Mouse (Mus musculus) gastrocnemius, adult 8-10 months (tissue): ENCODE measurements at regions not wholly inside any gene's neighbourhood (a gene's known extent, or its start where the extent isn't known, plus 50 kb on each side); places are given as distances from the start of the nearest gene placed in this dataset.

Experiments used
- DNase-seq, 2 experiments: peaks; one replicate each; pipeline ENCODE4 v3.0.0; 2022; ENCODE audit warnings: low spot score in 2 of 2

- no peak for DNase-seq
These were observed 1130.1 kb upstream of the Cited2 start for GRCm38 (mm10) chr10:16592870-16593269.

GRCm38 (mm10) chr10:16600041-16600440 is 1123.0 kb upstream of the Cited2 start:
- DNase-seq, result no peak

- DNase-seq, result no peak
These were observed 1122.3 kb upstream of the Cited2 start for GRCm38 (mm10) chr10:16600551-16601224.

- DNase-seq, result no peak
These were observed 1121.8 kb upstream of the Cited2 start for GRCm38 (mm10) chr10:16601225-16601595.

- DNase-seq, result no peak
These were observed 1114.7 kb upstream of the Cited2 start for GRCm38 (mm10) chr10:16608339-16608738.

GRCm38 (mm10) chr10:16618752-16619151 is 1104.3 kb upstream of the Cited2 start:
- no peak for DNase-seq

GRCm38 (mm10) chr10:16619584-16619983 is 1103.4 kb upstream of the Cited2 start:
- no peak for DNase-seq

- no peak for DNase-seq
These were observed 1102.0 kb upstream of the Cited2 start for GRCm38 (mm10) chr10:16620804-16621559.

GRCm38 (mm10) chr10:16622821-16623220 is 1100.2 kb upstream of the Cited2 start:
- no peak for DNase-seq

- DNase-seq, result no peak
These were observed 1089.8 kb upstream of the Cited2 start for GRCm38 (mm10) chr10:16633236-16633635.

GRCm38 (mm10) chr10:16635463-16635862 is 1087.6 kb upstream of the Cited2 start:
- no peak for DNase-seq

GRCm38 (mm10) chr10:16637006-16637405 is 1086.0 kb upstream of the Cited2 start:
- DNase-seq, result peak; percentile 9 to 11

- no peak for DNase-seq
These were observed 1084.9 kb upstream of the Cited2 start for GRCm38 (mm10) chr10:16638111-16638510.

- DNase-seq, result no peak
These were observed 1082.9 kb upstream of the Cited2 start for GRCm38 (mm10) chr10:16640136-16640535.

- no peak for DNase-seq
These were observed 1072.9 kb upstream of the Cited2 start for GRCm38 (mm10) chr10:16650120-16650519.

GRCm38 (mm10) chr10:16652450-16652849 is 1070.6 kb upstream of the Cited2 start:
- DNase-seq, result no peak

GRCm38 (mm10) chr10:16664483-16664882 is 1058.5 kb upstream of the Cited2 start:
- DNase-seq, result no peak

- no peak for DNase-seq
These were observed 1052.7 kb upstream of the Cited2 start for GRCm38 (mm10) chr10:16670286-16670685.

GRCm38 (mm10) chr10:16681001-16681400 is 1042.0 kb upstream of the Cited2 start:
- no peak for DNase-seq

GRCm38 (mm10) chr10:16685352-16685751 is 1037.7 kb upstream of the Cited2 start:
- DNase-seq, result no peak

- no peak for DNase-seq
These were observed 1016.0 kb upstream of the Cited2 start for GRCm38 (mm10) chr10:16706976-16707375.

GRCm38 (mm10) chr10:16713143-16713542 is 1009.9 kb upstream of the Cited2 start:
- no peak for DNase-seq

GRCm38 (mm10) chr10:16714065-16714464 is 1009.0 kb upstream of the Cited2 start:
- DNase-seq, result no peak
